Mouse (Mus musculus) hindbrain, embryonic 16.5 days (tissue): ENCODE measurements around the gene Ubxn11. TPM values are rescaled to one million over a fixed set of nuclear protein-coding genes. Genes with fewer than 3 reads are reported as not detected.

Experiments
- ATAC-seq: fragments of 200-750 bp; cut with Nextera tagmentation; 2 replicates; pipeline ENCODE4 v1.8.0; 2017; ENCODE audit warnings: moderate TSS enrichment, moderate library complexity
- H3K27ac ChIP-seq: fragments of 300-500 bp; sonication (generic); 2 replicates; pipeline ENCODE4 v1.5.1; 2014; ENCODE audit warnings: low read depth, mild to moderate bottlenecking, control low read depth, low read length, moderate library complexity
- H3K27me3 ChIP-seq: fragments of 300-500 bp; sonication (generic); replicated peaks from 2 replicates; pipeline ENCODE4 v1.6.1; 2014; ENCODE audit warnings: low read length; ENCODE audit not compliant: control insufficient read depth, insufficient read depth
- H3K36me3 ChIP-seq: fragments of 300-500 bp; sonication (generic); 2 replicates; pipeline ENCODE4 v1.6.1; 2014; ENCODE audit warnings: mild to moderate bottlenecking, low read length, moderate library complexity, mixed read lengths; ENCODE audit not compliant: control insufficient read depth, insufficient read depth
- H3K4me1 ChIP-seq: fragments of 300-500 bp; sonication (generic); 2 replicates; pipeline ENCODE4 v1.6.1; 2014; ENCODE audit warnings: low read depth, low read length; ENCODE audit not compliant: control insufficient read depth, insufficient read depth
- H3K4me2 ChIP-seq: fragments of 300-500 bp; sonication (generic); 2 replicates; pipeline ENCODE4 v1.6.1; 2014; ENCODE audit warnings: mild to moderate bottlenecking, low read length, control low read depth, moderate library complexity
- H3K4me3 ChIP-seq: fragments of 300-500 bp; sonication (generic); 2 replicates; pipeline ENCODE4 v1.5.1; 2014; ENCODE audit warnings: mild to moderate bottlenecking, low read length, control low read depth, moderate library complexity
- H3K9ac ChIP-seq: fragments of 300-500 bp; sonication (generic); 2 replicates; pipeline ENCODE4 v1.6.1; 2014; ENCODE audit warnings: low read depth, mild to moderate bottlenecking, control low read depth, low read length, moderate library complexity
- H3K9me3 ChIP-seq: fragments of 300-500 bp; sonication (generic); 2 replicates; pipeline ENCODE4 v1.6.1; 2014; ENCODE audit warnings: mild to moderate bottlenecking, low read length, moderate library complexity; ENCODE audit not compliant: control insufficient read depth
- WGBS: fragments of 180-500 bp; shearing (Covaris S2); extraction: QIAGEN DNeasy Blood & Tissue Kit; methylation state at CpG from one replicate; pipeline ENCODE4 v1.1.7; 2014; 5-methylcytosine and 5-hydroxymethylcytosine counted together
- polyA plus RNA-seq: library from polyadenylated mRNA; unstranded; fragments of >200 nt; fragmentation: Nextera tagmentation; extraction: Ambion mirVana; gene quantifications from 2 replicates; pipeline ENCODE4 v1.2.1, GENCODE M21; 2015

Ubxn11 gene
- polyA plus RNA-seq: 21.3 and 21.5 TPM in 2 replicates

- 18% methylated on average over 34 of the region's 34 CpGs for WGBS
- Histone ChIP-seq H3K4me3 (peak within 1 kb of the TSS; percentile 80), H3K36me3 (no peaks in the 10 kb centered on the region), H3K9ac (peak within 1 kb of the TSS; percentile 70), H3K27me3 (no peaks in the 10 kb centered on the region), H3K9me3 (no peaks in the 10 kb centered on the region), H3K4me1 (no peaks in the 10 kb centered on the region), H3K4me2 (peak within 1 kb of the TSS; percentile 74), H3K27ac (peak within 1 kb of the TSS; percentile 55; the same call in 1 of the 2 replicates)
- peak; percentile 98 for ATAC-seq
Measured at GRCm38 (mm10) chr4:134101979-134102741, at the start of gene Ubxn11. TSS of gene Ubxn11 (plus strand) at chr4:134102570.

GRCm38 (mm10) chr4:134053538-134053937 is 48.8 kb upstream of the Ubxn11 start, which contains the start of gene Zfp683:
TSS of gene Zfp683 (plus strand) at chr4:134053838.
- Histone ChIP-seq H3K27me3 (no peaks in the 10 kb centered on the region), H3K9ac (no peak within 1 kb of the TSS; the same call in 1 of the 2 replicates), H3K36me3 (no peaks in the 10 kb centered on the region), H3K4me2 (no peak within 1 kb of the TSS), H3K4me1 (peaks cover 4% of the 10 kb centered on the region), H3K9me3 (no peaks in the 10 kb centered on the region), H3K4me3 (no peak within 1 kb of the TSS), H3K27ac (no peak within 1 kb of the TSS)
- 95% methylated on average over 3 of the region's 3 CpGs for WGBS
- ATAC-seq: no peak

- ATAC-seq: no peak
- H3K27ac ChIP-seq: no peak overlapping the region
- no peaks in the 10 kb centered on the region for H3K9me3 ChIP-seq
- H3K36me3 ChIP-seq: no peaks in the 10 kb centered on the region
- H3K4me2 ChIP-seq: peak overlapping the region; percentile 15; the same call in 1 of the 2 replicates
- H3K9ac ChIP-seq: no peak overlapping the region
- H3K27me3 ChIP-seq: no peaks in the 10 kb centered on the region; the same call in none of the 2 replicates
- WGBS: 31% methylated on average over 14 of the region's 14 CpGs
- no peak overlapping the region for H3K4me3 ChIP-seq
- no peaks in the 10 kb centered on the region for H3K4me1 ChIP-seq
Measured at GRCm38 (mm10) chr4:134058166-134058715, 44.1 kb upstream of the Ubxn11 start.

- no peaks in the 10 kb centered on the region for H3K9me3 ChIP-seq
- H3K27ac ChIP-seq: no peak overlapping the region
- ATAC-seq: no peak
- no peaks in the 10 kb centered on the region for H3K36me3 ChIP-seq
- H3K4me2 ChIP-seq: no peak overlapping the region; the same call in 1 of the 2 replicates
- WGBS: 84% methylated on average over 6 of the region's 6 CpGs
- H3K4me1 ChIP-seq: no peaks in the 10 kb centered on the region
- no peaks in the 10 kb centered on the region; the same call in none of the 2 replicates for H3K27me3 ChIP-seq
- no peak overlapping the region for H3K9ac ChIP-seq
- H3K4me3 ChIP-seq: no peak overlapping the region
Measured at GRCm38 (mm10) chr4:134058908-134059307, 43.5 kb upstream of the Ubxn11 start.

- Histone ChIP-seq H3K36me3 (no peaks in the 10 kb centered on the region), H3K27ac (no peak within 1 kb of the TSS), H3K9ac (no peak within 1 kb of the TSS), H3K4me3 (no peak within 1 kb of the TSS), H3K27me3 (peaks cover 3% of the 10 kb centered on the region), H3K4me2 (no peak within 1 kb of the TSS), H3K4me1 (no peaks in the 10 kb centered on the region), H3K9me3 (no peaks in the 10 kb centered on the region)
- ATAC-seq: no peak
- 52% methylated on average over 28 of the region's 28 CpGs for WGBS
Measured at GRCm38 (mm10) chr4:134060135-134060865, 42.1 kb upstream of the Ubxn11 start, which contains the start of gene Crybg2. TSS of gene Crybg2 (plus strand) at chr4:134060815.

GRCm38 (mm10) chr4:134061166-134061830 is 41.1 kb upstream of the Ubxn11 start:
- ATAC-seq: no peak
- 64% methylated on average over 18 of the region's 18 CpGs for WGBS
- H3K4me1 ChIP-seq: no peaks in the 10 kb centered on the region
- H3K4me2 ChIP-seq: no peak overlapping the region
- H3K27me3 ChIP-seq: peaks cover 8% of the 10 kb centered on the region
- H3K36me3 ChIP-seq: no peaks in the 10 kb centered on the region
- H3K4me3 ChIP-seq: no peak overlapping the region
- H3K9ac ChIP-seq: no peak overlapping the region
- no peak overlapping the region for H3K27ac ChIP-seq
- no peaks in the 10 kb centered on the region for H3K9me3 ChIP-seq

GRCm38 (mm10) chr4:134061944-134062446 is 40.4 kb upstream of the Ubxn11 start:
- Histone ChIP-seq H3K4me3 (no peak overlapping the region), H3K4me1 (no peaks in the 10 kb centered on the region), H3K27me3 (peaks cover 8% of the 10 kb centered on the region), H3K4me2 (no peak overlapping the region), H3K9me3 (no peaks in the 10 kb centered on the region), H3K27ac (no peak overlapping the region), H3K36me3 (no peaks in the 10 kb centered on the region), H3K9ac (no peak overlapping the region)
- no peak for ATAC-seq
- 54% methylated on average over 8 of the region's 8 CpGs for WGBS

- no peaks in the 10 kb centered on the region for H3K9me3 ChIP-seq
- no peak for ATAC-seq
- H3K4me3 ChIP-seq: no peak overlapping the region
- no peak overlapping the region for H3K27ac ChIP-seq
- WGBS: 77% methylated on average over 8 of the region's 8 CpGs
- no peak overlapping the region for H3K4me2 ChIP-seq
- H3K4me1 ChIP-seq: no peaks in the 10 kb centered on the region
- H3K27me3 ChIP-seq: peaks cover 8% of the 10 kb centered on the region
- no peaks in the 10 kb centered on the region for H3K36me3 ChIP-seq
- H3K9ac ChIP-seq: no peak overlapping the region
Measured at GRCm38 (mm10) chr4:134062561-134062960, 39.8 kb upstream of the Ubxn11 start.
